Mouse (Mus musculus) right cerebral cortex, adult 18-20 months (tissue): ENCODE results near the gene Myo5c.
"Not testable (repeated sequence)": the region's sequence is repeated elsewhere in the genome, so short reads cannot be mapped to it uniquely, and the experiment has no call there.

ENCODE experiments used
- DNase-seq: peaks from one replicate; pipeline ENCODE4 v3.0.0; 2022; ENCODE audit warnings: mixed read lengths

Gene Myo5c

GRCm38 (mm10) chr9:75244527-75244926 lies 12.7 kb downstream of the Myo5c start:
- DNase-seq: no peak

DNA sequence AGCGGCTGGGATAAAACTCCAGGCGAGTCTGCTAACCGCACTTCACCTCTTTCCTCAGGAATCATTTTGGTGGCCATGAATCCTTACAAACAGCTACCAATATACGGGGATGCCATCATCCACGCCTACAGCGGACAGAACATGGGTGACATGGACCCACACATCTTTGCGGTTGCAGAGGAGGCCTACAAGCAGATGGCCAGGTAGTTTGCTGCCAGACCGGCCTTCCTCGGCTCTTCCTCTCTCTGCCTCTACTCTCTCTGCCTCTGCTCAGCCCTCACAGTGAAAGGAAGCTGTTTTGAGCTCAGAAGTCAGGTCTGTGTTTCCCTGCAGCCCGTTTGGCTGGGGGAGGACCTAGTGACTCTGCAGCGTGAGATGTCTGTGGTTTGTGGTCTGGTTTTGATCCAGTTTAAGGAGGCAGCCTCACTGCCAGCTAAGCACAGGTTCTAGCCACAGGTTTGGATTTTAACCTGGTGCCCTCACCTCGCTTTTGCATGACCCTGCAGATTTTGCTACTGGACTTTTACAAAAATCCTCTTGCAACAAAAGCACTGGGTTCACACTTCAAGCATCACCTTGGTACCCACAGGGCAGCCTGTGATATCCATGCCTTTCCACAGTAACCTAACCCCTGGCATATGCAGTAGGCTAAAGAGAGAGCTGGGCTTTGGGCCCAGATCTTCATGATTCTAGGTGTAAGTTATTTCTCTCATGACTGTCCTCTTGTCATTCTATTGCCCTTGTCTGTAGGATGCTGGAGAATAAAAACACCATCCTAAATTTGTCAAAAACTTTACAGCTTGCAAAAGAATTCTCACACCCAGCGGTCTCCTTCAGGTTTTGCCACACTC lies 14.5 kb downstream of the Myo5c start:
- DNase-seq: no peak

- DNase-seq: no peak
Measured at GRCm38 (mm10) chr9:75247870-75248269, 16.1 kb downstream of the Myo5c start.

- DNase-seq: no peak
Measured at GRCm38 (mm10) chr9:75248359-75248758, 16.5 kb downstream of the Myo5c start.

DNA sequence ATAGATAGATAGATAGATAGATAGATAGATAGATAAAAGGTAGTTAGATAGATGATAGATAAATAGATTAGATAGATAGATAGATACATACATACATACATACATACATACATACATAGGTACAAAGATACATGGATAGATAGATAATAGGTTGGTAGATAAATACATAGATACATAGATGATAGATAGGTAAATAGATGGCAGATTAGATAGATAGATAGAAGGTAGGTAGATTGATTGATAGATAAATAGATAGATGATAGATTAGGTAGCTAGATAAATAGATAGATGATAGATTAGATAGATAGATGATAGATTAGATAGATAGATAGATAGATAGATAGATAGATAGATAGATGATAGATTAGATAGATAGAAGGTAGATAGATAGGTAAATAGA lies 17.1 kb downstream of the Myo5c start:
- DNase-seq: no peak

DNA sequence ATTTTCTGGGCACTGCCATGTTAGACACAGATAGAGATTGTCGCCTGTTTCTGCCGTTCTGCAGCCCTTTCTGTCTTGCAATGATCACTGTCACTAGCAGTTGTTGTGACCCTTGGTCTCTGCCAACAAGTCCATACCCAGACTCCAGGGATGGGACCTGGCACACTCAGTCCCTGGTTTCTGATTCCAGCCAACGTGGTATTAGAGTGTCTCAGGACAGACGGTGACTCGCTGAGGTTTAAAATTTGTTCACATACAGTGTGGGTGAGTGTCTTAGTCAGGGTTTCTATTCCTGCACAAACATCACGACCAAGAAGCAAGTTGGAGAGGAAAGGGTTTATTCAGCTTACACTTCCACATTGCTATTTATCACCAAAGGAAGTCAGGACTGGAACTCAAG lies 21.3 kb downstream of the Myo5c start:
- DNase-seq: not testable (repeated sequence)

- DNase-seq: no peak
Measured at GRCm38 (mm10) chr9:75253766-75254165, 21.9 kb downstream of the Myo5c start.

GRCm38 (mm10) chr9:75254196-75254955 lies 22.6 kb downstream of the Myo5c start:
- peak; percentile 85 for DNase-seq

DNA sequence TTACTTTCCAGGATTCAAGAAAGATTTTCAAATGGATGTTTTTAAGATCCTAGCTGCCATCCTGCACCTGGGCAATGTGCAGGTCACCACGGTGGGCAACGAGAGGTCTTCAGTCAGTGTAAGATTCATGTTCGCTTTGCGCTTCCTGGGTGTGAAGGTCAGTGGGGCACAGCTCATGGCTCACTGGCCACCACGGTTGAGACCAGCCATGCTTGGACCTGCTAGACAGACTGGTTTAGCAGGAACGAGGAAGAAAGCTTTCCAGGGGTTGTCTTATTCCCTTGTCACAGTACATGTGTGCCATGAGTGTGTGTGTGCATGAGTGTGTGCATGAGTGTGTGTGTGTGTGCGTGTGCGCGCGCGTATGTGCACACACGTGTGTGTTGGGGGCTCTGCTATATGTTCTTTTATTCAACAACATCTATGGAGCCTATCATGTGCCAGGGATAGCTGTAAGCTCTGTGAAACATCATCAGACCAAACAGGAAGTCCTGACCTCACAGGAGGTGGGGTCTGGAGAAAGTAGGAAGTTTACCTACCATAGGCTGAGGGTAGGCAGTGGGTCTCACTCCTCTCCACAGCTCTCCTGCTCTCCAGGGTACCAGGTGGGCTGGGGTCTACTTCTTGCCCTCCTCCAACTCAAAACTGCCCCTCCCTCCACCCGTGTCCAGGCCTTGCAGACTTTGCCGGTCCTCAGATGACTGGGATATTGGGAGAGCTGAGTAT lies 24.2 kb downstream of the Myo5c start:
- no peak for DNase-seq

GRCm38 (mm10) chr9:75258792-75259191 lies 27.0 kb downstream of the Myo5c start:
- no peak for DNase-seq

DNA sequence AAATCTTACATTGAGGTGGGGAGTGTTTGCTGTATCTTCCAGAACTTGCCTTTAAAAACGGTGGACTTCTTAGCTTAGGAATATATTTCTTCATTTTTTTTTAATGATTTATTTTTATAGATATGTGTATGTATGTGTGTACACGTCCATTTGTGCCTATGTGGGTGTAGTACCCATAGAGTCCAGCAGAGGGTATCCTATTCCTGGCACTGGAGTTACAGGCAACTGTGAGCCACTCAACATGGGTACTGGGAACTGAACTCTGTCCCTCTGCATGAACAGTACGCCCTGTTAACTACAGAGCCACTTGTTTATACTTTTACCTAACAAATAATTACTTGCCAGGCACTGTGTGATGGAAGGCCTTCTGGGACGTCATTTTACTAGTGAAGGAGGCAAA lies 27.8 kb downstream of the Myo5c start:
- no peak for DNase-seq

- no peak for DNase-seq
Measured at GRCm38 (mm10) chr9:75261332-75261872, 29.6 kb downstream of the Myo5c start.

GRCm38 (mm10) chr9:75262235-75262826 lies 30.5 kb downstream of the Myo5c start:
- DNase-seq: peak; percentile 57

DNA sequence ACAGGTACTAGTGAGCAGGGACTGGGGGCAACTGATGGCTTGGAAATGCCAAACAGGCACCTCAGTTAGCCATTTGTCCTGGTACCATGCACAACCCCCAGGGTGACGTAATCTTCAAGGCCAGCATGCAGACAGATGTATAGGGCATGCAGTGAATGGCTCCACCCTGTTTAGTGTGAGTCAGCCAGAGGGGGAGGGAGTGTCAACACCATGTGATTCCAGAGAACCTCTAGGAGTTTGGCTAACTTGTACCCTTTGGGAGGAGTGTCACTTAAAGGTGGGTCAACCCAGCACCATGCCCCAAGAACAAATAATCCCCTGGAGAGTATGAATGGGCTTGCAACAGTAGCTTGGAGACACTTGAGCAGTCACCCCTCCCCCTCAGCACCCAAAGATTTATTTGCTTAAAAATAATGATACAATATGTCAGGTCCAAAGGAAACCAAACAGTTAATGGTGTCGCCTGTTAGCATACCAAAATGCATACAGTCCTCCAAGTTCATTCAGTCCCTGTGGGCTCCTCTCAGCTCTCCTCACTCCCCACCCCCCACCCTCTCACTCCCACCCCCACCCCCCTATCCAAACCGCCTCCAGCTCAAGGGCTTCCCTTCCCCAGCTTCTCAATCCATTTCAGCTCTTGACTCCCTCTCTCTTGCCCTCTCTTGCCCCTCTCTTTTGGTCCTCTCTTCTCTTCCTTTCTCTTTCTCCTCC lies 32.3 kb downstream of the Myo5c start:
- DNase-seq: no peak

- DNase-seq: no peak
Measured at GRCm38 (mm10) chr9:75267147-75267546, 35.3 kb downstream of the Myo5c start.

- DNase-seq: no peak
Measured at GRCm38 (mm10) chr9:75270382-75270781, 38.6 kb downstream of the Myo5c start.

DNA sequence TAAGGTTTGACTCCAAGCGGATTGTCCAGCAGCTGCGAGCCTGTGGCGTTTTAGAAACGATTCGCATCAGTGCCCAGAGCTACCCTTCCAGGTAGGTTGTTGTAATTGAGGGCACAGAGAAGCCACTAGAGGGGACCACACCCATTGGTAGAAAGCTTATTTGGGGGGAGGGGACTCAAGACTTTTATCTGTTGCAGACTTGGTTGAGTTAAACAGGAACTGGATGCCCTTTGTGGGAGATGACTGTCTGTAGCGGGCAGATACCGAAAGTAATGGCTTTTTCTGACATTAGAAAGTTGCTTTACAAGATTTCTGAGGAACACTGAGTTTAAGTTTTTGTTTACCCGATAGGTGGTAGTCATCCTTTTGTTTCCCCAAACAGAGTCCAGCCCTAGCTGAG lies 39.7 kb downstream of the Myo5c start:
- no peak for DNase-seq

GRCm38 (mm10) chr9:75273646-75274045 lies 41.8 kb downstream of the Myo5c start:
- no peak for DNase-seq

DNA sequence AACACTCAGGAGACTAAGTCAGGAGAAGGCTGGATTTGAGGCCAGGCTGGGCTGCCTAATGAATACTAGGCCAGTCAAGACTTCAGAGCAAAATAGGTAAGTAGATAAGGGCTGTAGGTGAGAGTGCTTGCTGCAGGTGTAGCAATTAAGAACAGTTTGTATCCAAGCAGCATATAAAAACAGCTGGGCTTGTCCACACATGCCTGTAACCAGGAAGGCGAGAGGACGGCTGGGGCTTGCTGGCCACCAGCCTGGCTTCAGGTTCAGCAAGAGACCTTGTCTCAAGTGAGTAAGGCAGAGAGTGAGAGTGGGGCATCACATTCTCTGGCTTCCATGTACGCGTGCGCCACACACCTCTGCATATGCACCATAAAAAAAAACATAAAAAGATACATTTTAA lies 42.7 kb downstream of the Myo5c start:
- DNase-seq: no peak

DNA sequence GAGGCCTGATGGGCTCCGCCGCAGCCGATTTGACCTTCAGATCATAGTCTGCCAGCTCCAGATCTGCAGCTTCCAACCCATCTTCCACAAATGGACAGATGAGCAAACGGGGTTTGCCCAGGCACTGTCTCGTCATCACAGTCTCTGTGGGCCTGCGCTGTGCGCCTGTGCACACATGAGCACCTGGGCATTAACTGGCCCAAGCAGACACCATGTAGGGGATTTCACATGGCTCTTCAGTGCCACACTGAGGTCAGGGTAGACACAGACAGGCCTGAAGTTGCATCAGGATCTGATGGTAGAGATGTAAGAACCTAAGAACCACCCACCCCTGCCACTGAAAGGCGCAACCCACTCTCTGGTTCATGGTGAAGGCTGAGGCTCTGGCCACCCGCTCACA lies 43.2 kb downstream of the Myo5c start:
- DNase-seq: no peak

GRCm38 (mm10) chr9:75280814-75281213 lies 49.0 kb downstream of the Myo5c start:
- DNase-seq: peak; percentile 62

- DNase-seq: no peak
Measured at GRCm38 (mm10) chr9:75282179-75282578, 50.4 kb downstream of the Myo5c start.
